Mouse (Mus musculus) gastrocnemius, adult 8-10 months (tissue): ENCODE data around the gene Lrg1. TPM values are rescaled to one million over a fixed set of nuclear protein-coding genes. Genes with fewer than 3 reads are reported as not detected.

ENCODE experiments used
- DNase-seq, 2 experiments: peaks; one replicate each; pipeline ENCODE4 v3.0.0; 2022; ENCODE audit warnings: low spot score in 2 of 2
- total RNA-seq, 4 experiments: library from RNA; stranded (reverse); gene quantifications; 2 replicates each; pipeline ENCODE4 v1.2.4; 2022

Lrg1 gene
- total RNA-seq: 10 to 100 TPM; 10.7 to 24.5 (median 13.9) TPM

- no peak for DNase-seq
Measured at GRCm38 (mm10) chr17:56121826-56122225, at the start of gene Lrg1. Gene Lrg1 (minus strand): TSS chr17:56122001.

GRCm38 (mm10) chr17:56171456-56171855 is 49.7 kb upstream of the Lrg1 start:
- DNase-seq: no peak

- no peak for DNase-seq
Measured at GRCm38 (mm10) chr17:56170636-56171035, 48.8 kb upstream of the Lrg1 start.

DNA sequence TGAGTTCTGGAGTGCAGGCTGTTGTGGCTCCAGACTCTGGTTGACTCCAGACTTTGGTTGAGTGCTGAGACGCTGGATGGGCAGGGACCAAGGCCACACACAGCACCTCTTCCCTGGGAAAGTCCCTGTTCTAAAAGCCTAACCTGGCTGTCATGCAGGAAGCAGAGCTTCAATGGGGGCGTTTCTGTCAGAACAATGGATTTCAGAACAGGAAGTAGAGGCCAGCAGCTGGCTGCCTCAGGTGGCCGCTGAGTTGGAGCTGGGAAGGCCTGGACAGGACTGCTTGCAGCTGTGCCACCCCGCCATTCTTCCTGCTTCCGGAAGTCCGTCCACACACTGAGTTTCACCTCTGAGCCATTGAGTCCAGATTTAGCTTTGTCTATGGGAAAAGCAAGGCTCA is 48.0 kb upstream of the Lrg1 start:
- no peak for DNase-seq

- no peak for DNase-seq
Measured at GRCm38 (mm10) chr17:56165671-56166070, 43.9 kb upstream of the Lrg1 start.

GRCm38 (mm10) chr17:56164510-56164909 is 42.7 kb upstream of the Lrg1 start:
- no peak for DNase-seq

- DNase-seq: no peak
Measured at GRCm38 (mm10) chr17:56163523-56164102, 41.8 kb upstream of the Lrg1 start.

DNA sequence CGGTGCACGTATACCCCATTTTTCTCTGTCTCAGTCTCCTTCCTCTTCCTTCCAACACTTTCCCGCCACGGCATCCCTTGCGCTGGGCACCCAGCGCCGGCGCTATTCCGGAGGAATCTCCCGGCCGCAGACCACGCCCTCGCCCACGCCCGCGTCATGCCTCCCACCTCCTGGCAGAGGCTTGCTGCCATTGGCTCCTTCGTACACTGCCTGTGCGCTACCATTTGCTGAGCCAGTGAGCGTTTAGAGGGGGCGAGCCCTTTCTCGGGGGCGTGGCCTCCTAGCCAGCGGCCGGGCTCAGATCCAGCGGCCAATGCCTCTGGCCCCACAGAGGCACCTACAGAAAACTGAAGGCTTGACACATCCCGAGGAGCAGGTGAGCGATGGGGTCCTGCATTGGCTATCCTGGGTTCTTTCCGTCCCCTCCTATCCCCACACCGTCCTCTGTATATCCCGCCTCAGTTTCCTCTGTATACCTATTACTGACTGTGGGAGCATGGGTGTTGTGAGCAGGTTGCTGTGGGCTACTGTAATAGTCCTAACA is 40.5 kb upstream of the Lrg1 start, which contains the start of gene Tnfaip8l1:
TSS of gene Tnfaip8l1 (plus strand) at position 247 of the 544 bp plus-strand sequence.
- DNase-seq: peak; percentile 85 to 91

DNA sequence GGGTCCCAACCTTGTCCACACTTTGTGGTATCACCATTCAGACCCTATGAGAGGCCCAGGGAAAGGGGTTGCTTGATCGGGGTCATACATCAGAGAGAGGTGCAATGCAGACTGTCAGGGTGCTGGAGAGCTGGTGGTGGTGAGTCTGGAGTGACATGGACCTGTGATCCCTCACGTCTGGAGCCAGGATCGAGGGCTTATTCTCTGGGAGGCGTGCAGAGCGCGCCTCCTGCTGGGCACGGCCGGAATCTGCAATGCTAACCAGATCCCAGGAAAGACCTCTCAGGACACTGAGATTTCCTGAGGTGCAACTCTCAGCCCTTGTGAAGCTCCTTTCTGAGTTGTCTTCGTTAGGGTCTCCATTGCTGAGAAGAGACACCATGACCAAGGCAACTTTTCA is 37.9 kb upstream of the Lrg1 start:
- DNase-seq: peak in 1 of 2 experiments; percentile 55

DNA sequence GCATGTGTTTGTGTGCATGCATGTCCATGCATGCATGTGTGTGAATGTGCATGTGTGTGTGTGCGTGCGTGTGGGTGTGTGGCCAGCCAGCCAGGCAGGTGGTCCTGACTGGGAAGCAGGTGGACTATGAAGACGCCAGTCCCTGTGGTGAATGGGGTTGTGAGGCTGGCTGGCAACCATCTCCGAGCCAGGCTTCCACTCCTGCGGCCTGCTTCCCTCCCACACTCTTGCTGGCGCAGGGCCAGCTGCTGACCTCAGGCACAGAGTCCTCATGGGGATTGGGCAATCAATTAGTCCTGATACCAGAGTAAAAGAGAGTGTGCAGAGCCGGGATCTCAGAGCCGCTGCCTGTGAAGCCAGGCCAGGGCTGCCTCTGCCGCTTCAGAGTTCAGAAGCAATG is 31.8 kb upstream of the Lrg1 start:
- DNase-seq: peak; percentile 35 to 38

- no peak for DNase-seq
Measured at GRCm38 (mm10) chr17:56149897-56150296, 28.1 kb upstream of the Lrg1 start.

DNA sequence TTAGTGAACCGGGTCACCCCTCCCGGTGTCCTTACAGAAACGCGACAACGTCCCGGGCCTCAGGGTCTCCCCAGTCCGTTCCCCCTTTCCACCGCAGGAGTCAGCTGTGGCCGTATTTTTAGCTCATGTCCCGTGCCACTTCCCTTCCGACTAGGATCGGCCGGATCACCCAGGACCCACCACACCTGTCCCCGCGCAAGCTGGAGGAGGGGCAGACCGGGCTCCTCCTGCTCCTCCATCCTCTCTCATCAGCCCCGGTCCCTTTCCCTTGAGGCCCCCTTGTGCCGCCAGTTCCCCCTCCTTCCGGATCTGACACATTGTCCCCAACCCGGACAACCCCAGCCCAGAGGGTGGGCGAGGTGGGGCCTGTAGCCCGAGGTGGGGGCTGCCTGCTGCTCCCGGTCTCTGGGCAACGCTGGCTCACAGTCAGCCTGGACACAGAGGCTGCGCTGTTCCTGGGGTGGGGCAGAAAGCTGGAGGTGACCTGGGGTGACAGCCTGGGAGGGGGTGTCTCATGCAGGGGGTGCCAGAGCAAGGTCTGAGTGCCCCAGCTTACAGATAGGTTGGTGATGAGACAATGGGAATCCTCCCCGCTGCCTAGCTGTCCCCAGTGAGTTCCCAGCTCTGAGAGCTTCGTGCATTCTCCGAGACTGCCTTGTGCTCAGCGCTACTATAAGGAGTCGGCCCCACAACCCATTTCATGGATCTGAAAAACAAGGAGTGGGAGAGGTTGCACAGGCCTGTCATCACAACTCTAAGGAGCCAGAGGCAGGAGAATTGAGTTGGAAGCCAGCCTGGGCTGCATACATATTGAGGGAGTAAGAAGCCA is 27.2 kb upstream of the Lrg1 start:
- DNase-seq: no peak

GRCm38 (mm10) chr17:56148280-56148679 is 26.5 kb upstream of the Lrg1 start:
- no peak for DNase-seq

- no peak for DNase-seq
Measured at GRCm38 (mm10) chr17:56147420-56147819, 25.6 kb upstream of the Lrg1 start.

DNA sequence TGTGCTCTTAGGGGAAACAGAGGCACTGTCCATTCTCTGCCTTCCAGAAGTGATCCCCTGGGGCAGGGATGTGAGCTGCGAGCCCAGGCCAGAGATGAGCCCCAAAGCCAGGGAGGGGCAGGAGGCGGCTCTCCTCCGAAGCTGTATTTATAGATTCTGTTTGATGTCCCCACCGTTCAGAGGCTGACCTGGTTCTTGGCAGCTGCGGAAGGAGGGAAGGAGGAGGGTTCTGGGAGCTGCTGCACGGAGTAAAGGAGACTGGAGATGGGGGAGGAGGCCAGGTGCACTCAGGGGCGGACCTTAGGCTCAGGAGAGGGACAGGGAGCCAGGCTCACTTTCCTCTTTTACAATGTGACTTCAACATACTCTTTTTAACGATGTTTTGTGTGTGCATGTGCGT is 24.3 kb upstream of the Lrg1 start:
- DNase-seq: no peak

DNA sequence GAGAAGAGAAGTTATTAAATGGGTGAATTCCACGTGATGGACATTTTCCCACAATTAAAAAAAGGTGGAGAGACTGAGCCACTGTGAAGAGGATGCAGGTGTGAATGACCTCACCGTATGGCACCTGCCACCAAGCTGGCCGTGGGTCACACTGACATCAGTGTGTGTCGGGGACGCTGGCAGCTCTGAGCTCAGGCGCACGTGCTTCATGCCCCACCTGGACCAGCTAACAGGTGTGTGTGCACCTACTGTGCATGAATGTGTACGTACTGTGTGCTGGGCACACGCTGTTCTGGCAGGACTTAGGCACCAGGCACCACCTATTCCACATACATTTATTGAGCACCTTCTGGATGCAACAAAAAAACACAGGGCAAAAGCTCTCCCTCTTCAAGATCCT is 22.7 kb upstream of the Lrg1 start:
- DNase-seq: no peak

- DNase-seq: no peak
Measured at GRCm38 (mm10) chr17:56141702-56142605, 20.2 kb upstream of the Lrg1 start.

DNA sequence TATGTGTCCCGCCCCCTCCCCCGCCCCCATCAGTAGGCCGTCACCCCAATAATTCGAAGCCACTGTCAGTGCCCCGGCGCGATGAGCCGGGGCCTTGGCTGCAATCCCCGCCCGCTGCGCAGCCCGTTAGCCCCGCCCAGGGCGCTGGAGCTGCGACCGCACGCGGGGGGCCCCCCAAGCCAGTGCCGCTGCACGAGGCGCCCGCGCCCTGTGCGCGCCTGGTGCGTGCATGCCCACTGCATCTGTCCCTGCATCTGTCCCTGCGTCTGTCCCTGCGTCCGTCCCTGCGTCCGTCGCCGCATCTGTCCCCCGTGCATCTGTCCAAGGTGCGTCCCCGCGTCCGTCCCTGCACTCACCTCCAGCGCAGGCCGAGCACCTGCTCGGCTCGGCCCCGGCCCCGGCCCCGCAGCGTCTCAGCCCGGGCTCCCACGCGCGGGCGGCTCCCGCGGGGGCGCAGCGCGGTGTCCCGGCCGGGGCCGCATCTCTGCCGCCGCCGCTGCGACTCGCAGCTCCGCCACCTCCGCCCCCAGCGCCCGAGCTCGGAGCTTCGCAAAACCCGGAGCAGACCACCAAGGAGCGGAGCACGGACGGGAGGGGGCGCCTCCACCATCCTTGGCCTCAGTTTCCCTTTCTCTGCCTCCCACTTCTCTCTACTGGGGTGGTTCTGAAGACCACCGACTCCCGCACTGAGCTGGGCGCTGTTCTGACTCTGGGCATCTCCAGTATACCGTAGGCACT is 18.2 kb upstream of the Lrg1 start, which contains the start of gene Sema6b:
TSS of gene Sema6b (minus strand) at position 486 of the 738 bp plus-strand sequence.
- DNase-seq: no peak

- DNase-seq: no peak
Measured at GRCm38 (mm10) chr17:56139355-56139754, 17.6 kb upstream of the Lrg1 start.

DNA sequence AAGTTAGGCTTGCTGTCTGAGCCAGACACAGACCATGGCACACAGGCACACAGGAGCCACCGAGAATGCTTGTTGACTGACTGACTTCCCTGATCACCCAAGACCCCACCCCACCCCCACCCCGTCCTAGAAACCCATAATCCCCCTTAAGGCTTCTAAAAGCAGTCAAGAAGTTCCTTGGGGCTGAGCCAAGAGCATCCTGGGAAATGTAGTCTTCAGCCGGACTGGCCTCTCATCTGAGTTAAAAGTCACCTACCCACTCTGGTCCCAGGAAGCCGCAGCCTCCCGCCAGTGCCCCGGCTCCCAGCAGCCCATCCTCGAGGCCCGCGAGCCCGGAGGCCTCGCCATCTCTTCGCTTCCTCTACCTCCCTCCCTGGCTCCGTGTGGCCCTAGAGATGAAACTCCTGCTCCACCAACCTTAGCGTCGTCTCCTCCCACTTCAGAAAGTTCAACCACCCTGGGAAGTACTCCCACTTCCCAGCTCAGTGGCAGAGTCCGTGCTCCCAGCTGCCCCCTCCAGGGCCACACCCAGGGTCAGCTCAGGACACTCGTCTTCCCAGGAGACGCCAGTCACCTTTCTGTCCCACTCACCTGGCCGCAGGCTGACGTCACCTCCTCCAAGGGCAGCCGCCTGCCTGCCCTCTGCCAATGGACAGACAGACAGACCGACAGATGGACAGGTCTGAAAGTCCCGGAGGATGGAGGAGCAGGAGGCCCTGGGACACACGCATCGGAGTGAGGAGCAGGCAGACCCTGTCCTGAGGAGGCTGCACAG is 16.2 kb upstream of the Lrg1 start:
- no peak for DNase-seq
